Mouse (Mus musculus): ENCODE data around the gene Muc1.

DNA sequence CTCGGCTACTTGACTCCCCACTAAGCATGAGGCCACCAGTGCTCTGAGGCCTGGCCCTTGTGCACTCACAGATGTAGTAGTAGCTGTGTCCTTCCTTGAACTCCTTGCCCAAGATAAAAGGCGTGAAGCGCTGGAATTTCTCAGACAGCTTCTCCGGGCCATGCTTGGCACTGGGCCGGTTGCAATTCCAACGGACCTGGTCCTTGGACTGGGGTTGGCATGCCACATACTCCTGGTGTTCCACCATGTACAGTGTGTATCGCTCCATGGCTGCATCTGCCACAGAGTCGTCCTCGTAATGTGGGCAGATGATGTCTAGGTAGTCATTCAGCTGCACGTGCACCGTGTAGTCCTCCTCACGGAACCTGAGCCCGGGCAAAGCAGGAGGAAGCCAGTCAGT is 47.2 kb downstream of the Muc1 start:
- TF ChIP-seq CHD1 (IDR thresholded peaks at IDR 0.05; ENCODE audit: low read depth, low read length) = no peak
- TF ChIP-seq POLR2A (IDR thresholded peaks at IDR 0.05; ENCODE audit: low read depth, low read length) = no peak
- TF ChIP-seq ZC3H11A (IDR thresholded peaks at IDR 0.05; ENCODE audit: low read depth, low read length) = no peak
- no peak for TF ChIP-seq CTCF (conservative IDR thresholded peaks at IDR 0.05 in 1 of 2, IDR thresholded peaks at IDR 0.05 in 1 of 2; ENCODE audit: low read depth in 2 of 2, low read length in 2 of 2)
- TF ChIP-seq MYC (IDR thresholded peaks at IDR 0.05; ENCODE audit: low read depth, low read length) = no peak
- no peak for TF ChIP-seq MXI1 (IDR thresholded peaks at IDR 0.05; ENCODE audit: low read depth, low read length)
- TF ChIP-seq USF1 (IDR thresholded peaks at IDR 0.05; ENCODE audit: low read depth, low read length) = no peak
- no peak for TF ChIP-seq ZMIZ1 (IDR thresholded peaks at IDR 0.05; ENCODE audit: low read depth, low read length)
- TF ChIP-seq EP300 (IDR thresholded peaks at IDR 0.05; ENCODE audit: low read length) = no peak
